Mouse (Mus musculus) gastrocnemius, adult 8-10 months (tissue): ENCODE results near the gene Lsm14b. TPM values are rescaled to one million over a fixed set of nuclear protein-coding genes. Genes with fewer than 3 reads are reported as not detected.
A peak's percentile ranks its signal among the peaks of the same experiment; 100 is the strongest.

ENCODE experiments used
- DNase-seq, 2 experiments: peaks; one replicate each; pipeline ENCODE4 v3.0.0; 2022; ENCODE audit warnings: low spot score in 2 of 2
- total RNA-seq, 4 experiments: library from RNA; stranded (reverse); gene quantifications; 2 replicates each; pipeline ENCODE4 v1.2.4; 2022

The Lsm14b gene
- 10 to 100 TPM; 48.2 to 51.7 (median 50.2) TPM for total RNA-seq

GRCm38 (mm10) chr2:180024401-180025098 lies at the start of gene Lsm14b:
Gene Lsm14b, plus strand, starts transcription at chr2:180024987.
- DNase-seq, result peak; percentile 98 to 99

GRCm38 (mm10) chr2:179975851-179976250 lies 48.9 kb upstream of the Lsm14b start:
- no peak for DNase-seq

- no peak for DNase-seq
Measured at GRCm38 (mm10) chr2:179976295-179976627, 48.5 kb upstream of the Lsm14b start.

- DNase-seq, result peak; percentile 67 to 79
Measured at GRCm38 (mm10) chr2:179976628-179977343, 48.0 kb upstream of the Lsm14b start, which contains the start of gene Taf4. Gene Taf4, minus strand, starts transcription at chr2:179976646.

- DNase-seq, result no peak
Measured at GRCm38 (mm10) chr2:179977344-179978025, 47.3 kb upstream of the Lsm14b start.

- DNase-seq, result no peak
Measured at GRCm38 (mm10) chr2:179978250-179978649, 46.5 kb upstream of the Lsm14b start.

GRCm38 (mm10) chr2:179979836-179980235 lies 45.0 kb upstream of the Lsm14b start:
- DNase-seq, result peak; percentile 62 to 68

GRCm38 (mm10) chr2:179980616-179981015 lies 44.2 kb upstream of the Lsm14b start:
- no peak for DNase-seq

GRCm38 (mm10) chr2:179982715-179983114 lies 42.1 kb upstream of the Lsm14b start:
- DNase-seq, result no peak

GRCm38 (mm10) chr2:179984830-179985229 lies 40.0 kb upstream of the Lsm14b start:
- no peak for DNase-seq

- no peak for DNase-seq
Measured at GRCm38 (mm10) chr2:179985695-179986094, 39.1 kb upstream of the Lsm14b start.

GRCm38 (mm10) chr2:179986437-179987022 lies 38.3 kb upstream of the Lsm14b start:
- DNase-seq, result no peak

GRCm38 (mm10) chr2:179989098-179989497 lies 35.7 kb upstream of the Lsm14b start:
- no peak for DNase-seq

GRCm38 (mm10) chr2:179993071-179993470 lies 31.7 kb upstream of the Lsm14b start:
- DNase-seq, result no peak

GRCm38 (mm10) chr2:179998431-179998830 lies 26.4 kb upstream of the Lsm14b start:
- DNase-seq, result no peak

- no peak for DNase-seq
Measured at GRCm38 (mm10) chr2:180001635-180002034, 23.2 kb upstream of the Lsm14b start.

GRCm38 (mm10) chr2:180005656-180006351 lies 19.0 kb upstream of the Lsm14b start:
- no peak for DNase-seq

- no peak for DNase-seq
Measured at GRCm38 (mm10) chr2:180006352-180007017, 18.3 kb upstream of the Lsm14b start.

- DNase-seq, result no peak
Measured at GRCm38 (mm10) chr2:180010686-180011085, 14.1 kb upstream of the Lsm14b start.

- no peak for DNase-seq
Measured at GRCm38 (mm10) chr2:180011370-180011769, 13.4 kb upstream of the Lsm14b start.

- DNase-seq, result no peak
Measured at GRCm38 (mm10) chr2:180013686-180014085, 11.1 kb upstream of the Lsm14b start.
